Mouse (Mus musculus) frontal cortex, postnatal 10 days (tissue): ENCODE data around the gene Olfr1087.
"Not testable (repeated sequence)": the region's sequence is repeated elsewhere in the genome, so short reads cannot be mapped to it uniquely, and the experiment has no call there.

ENCODE experiments used
- DNase-seq, 2 experiments: peaks; one replicate each; pipeline ENCODE4 v3.0.0; 2022; ENCODE audit warnings: low spot score in 2 of 2, mixed read lengths in 1 of 2

The Olfr1087 gene

GRCm38 (mm10) chr2:86698295-86698694, at the start of gene Olfr1087:
Olfr1087 (minus strand) TSS chr2:86698395.
- DNase-seq = no peak

GRCm38 (mm10) chr2:86733601-86734000, 35.4 kb upstream of the Olfr1087 start, which contains the start of gene Olfr1089:
Olfr1089 (minus strand) TSS chr2:86733701.
- no peak for DNase-seq

DNA sequence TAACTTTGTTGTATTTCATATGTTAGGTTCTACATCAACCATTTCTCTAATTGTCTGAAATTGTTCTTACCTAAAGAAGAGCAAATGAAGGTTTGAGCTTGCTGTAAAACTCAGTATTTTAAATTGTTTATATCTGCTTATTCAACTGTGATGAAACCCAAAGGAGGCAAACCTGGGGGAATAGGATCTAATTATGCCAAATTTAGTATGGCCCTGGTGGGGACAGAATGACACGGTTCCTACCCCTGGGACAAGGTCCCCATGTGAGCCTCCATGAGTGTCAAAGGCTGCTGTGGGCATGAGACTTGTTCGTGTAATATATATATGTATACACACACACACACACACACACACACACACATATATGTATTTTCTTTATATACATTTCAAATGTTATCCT, 18.2 kb downstream of the Olfr1087 start, which contains the start of gene Olfr1086:
Gene Olfr1086 (minus strand): TSS at position 101 of the 400 bp plus-strand sequence.
- no peak for DNase-seq

DNA sequence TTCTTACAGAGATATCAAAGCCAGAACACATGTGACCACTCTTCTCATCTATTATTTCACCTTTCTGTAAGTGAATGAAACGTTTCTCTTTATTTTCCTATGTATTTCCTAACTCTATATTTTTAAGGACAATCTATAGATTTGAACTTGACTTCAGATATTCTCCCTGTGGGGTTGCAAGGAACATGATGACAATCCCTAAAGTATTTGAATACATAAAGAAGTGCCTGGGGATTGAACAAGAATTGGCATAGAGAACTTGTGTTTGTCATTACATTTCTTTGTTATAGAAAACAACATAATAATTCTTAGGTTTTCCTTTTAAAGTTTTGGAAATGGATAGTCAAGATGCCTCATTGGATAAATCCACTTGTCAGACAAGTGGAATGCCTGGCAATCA, 36.3 kb downstream of the Olfr1087 start, which contains the start of gene Olfr1085:
Gene Olfr1085 (minus strand): TSS at position 101 of the 400 bp plus-strand sequence.
- DNase-seq = no peak

DNA sequence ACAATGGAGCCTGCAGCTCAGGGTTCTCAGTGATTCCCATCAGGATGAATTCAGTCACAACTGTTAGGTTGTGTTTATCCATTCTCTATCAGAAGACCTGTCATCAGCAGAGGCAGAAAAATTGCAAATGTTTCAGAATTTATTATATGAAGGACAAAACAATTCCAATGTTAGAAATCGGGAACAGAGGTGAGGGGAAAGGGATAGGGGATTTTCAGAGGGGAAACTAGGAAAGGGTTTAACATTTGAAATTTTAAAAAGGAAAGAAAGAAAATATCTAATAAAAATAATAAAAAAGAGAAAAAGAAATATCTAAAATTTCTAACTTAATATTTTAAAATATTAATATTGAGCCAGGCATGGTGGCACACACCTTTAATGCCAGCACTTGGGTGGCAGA, 58.6 kb downstream of the Olfr1087 start, which contains the start of gene Olfr1084:
Gene Olfr1084 (minus strand): TSS at position 101 of the 400 bp plus-strand sequence.
- not testable (repeated sequence) for DNase-seq
